Mouse (Mus musculus): ENCODE measurements around the gene Odf4. TPM values are rescaled to one million over a fixed set of nuclear protein-coding genes. Genes with fewer than 3 reads are reported as not detected.
A peak's percentile ranks its signal among the peaks of the same experiment; 100 is the strongest.
"Not testable (repeated sequence)": the region's sequence is repeated elsewhere in the genome, so short reads cannot be mapped to it uniquely, and the experiment has no call there.

The Odf4 gene
- 1 to 10 TPM; 1.1 to 2.2 (median 1.7) TPM for total RNA-seq (2022)

- DNase-seq (ENCODE audit: low spot score in 2 of 2): no peak
These were observed at the start of gene Odf4 for GRCm38 (mm10) chr11:68926981-68927380. Gene Odf4, minus strand, starts transcription at chr11:68927081.

DNA sequence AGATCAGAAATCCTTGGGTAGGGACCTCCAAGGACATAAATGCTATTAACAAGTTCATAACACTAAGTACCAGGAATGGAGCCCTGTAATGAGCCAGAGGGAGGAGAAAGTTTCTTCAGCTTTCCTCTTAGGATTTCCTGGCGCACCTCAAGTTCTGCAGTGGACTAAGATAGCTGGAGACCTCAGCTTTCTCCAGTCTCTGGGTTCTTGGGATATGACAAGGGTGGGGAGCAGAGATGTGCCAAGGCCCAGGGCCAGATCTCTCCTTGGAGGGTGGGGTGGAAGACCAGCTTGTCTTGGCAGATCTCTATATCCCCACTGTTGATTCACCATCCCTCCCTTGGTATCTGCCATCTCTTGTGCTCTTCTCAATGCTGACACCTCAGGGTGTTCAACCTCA, 48.7 kb upstream of the Odf4 start:
- no peak for DNase-seq (ENCODE audit: low spot score in 2 of 2)

- DNase-seq (ENCODE audit: low spot score in 2 of 2): no peak
These were observed 48.2 kb upstream of the Odf4 start, which contains the start of gene Rangrf for GRCm38 (mm10) chr11:68975085-68975484. Gene Rangrf, minus strand, starts transcription at chr11:68975185.

DNA sequence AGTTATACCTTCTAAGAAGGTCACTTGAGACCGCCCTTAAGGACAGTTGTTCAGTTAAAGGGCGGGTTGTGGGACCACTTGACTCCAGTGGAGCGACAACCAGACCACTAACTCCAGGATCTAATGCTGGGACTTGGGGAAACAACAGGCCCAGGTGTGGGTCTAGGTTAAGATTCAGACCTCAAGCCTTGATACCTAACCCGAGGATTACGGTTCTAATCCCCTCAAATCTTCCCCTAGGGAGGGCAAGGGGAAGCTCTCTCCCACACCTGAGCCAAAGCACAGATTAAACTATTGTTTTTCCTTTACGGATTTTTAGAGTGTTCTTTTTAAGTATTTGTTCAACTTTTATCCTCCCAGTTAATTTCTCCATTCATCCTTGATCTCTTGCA, 47.2 kb upstream of the Odf4 start:
- no peak for DNase-seq (ENCODE audit: low spot score in 2 of 2)

- DNase-seq (ENCODE audit: low spot score in 2 of 2): peak; percentile 75 to 80
These were observed 46.6 kb upstream of the Odf4 start for GRCm38 (mm10) chr11:68973250-68974058.

GRCm38 (mm10) chr11:68970232-68970631, 43.4 kb upstream of the Odf4 start:
- DNase-seq (ENCODE audit: low spot score in 2 of 2): no peak

- no peak for DNase-seq (ENCODE audit: low spot score in 2 of 2)
These were observed 41.9 kb upstream of the Odf4 start for GRCm38 (mm10) chr11:68968752-68969151.

DNA sequence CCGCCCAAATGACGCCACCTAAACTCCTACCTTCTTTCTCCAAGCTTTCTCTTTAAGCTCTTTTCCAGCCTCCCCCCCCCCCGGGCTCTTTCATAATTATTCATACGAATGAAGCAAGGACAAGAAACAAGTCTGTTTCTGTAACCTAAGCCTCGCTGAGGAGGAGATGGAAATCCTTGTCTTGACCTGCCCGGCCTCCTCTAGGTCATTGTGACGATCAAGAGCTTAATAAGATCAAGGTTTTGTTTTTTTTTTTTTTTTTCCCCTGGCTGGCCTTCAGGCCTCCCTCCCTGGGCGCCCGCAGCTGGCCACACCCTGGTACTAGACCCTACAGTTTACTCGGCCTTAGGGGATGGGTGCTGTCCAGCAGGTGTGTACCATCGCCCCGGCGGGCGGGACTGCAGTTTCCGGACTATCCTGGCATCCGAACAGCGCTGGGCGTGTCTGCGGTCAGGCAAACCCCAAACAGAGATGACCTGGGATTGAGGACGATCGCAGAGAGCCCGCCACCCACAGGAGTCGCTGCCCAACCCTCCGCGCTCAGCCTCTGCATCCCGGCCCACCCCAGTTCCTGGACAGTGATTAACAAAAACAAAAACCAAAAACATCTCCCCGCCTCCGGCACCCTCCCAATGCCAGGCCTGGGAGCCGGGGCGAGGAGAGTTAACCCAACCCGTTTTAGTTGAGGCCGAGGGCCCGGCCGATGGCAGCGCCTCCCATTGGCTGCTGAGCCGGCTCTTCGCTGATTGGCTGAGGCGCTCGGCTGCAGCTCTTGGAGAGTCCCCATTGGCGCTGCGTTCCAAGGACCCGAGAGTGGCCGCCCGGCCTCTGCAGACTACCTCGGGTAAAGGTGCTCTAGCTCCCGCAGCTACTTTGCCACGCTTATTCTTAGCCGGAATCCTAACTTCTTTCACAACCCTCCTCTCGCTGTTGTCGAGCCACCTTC, 40.7 kb upstream of the Odf4 start, which contains the start of gene Slc25a35:
Slc25a35 (plus strand) TSS at position 795 of the 946 bp plus-strand sequence.
- DNase-seq (ENCODE audit: low spot score in 2 of 2): peak; percentile 76 to 91

DNA sequence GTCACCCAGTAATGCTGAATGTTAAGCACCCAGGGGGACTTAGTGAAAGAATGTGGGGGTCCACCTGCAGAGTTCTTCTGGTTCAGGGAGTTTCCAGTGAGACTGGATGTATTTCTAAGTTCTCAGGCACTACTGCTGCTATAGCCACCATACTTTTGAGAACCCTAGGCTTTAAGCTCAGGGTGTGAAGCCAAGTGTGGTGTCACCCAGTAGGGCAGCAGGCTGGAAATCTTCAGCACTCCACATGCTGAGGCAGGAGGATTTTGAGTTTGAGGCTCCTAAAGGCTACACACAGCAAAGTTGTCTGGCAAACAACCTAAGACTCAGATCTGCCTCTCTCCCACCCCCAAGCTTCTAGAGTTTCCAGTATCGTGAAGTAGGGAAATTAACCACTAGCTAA, 39.7 kb upstream of the Odf4 start:
- no peak for DNase-seq (ENCODE audit: low spot score in 2 of 2)

DNA sequence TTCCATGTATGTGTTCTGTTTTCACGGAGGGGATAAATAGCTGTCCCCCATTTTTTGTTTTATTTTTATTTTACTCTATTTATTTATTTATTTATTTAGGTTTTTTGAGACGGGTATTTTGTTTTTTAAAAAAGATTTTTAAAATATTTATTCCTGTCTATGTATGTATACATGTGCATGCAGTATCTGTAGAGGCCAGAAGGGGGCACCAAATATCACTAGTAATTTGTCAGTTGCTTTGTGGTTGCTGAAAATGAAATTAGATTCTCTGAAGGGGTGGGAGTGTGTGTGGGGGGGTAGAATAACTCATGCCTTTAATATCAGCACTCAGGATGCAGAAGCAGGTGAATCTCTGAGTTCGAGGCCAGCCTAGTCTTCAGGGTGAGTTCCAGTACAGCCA, 39.0 kb upstream of the Odf4 start:
- no peak for DNase-seq (ENCODE audit: low spot score in 2 of 2)

- DNase-seq (ENCODE audit: low spot score in 2 of 2): no peak
These were observed 38.2 kb upstream of the Odf4 start for GRCm38 (mm10) chr11:68965050-68965449.

GRCm38 (mm10) chr11:68963405-68963804, 36.5 kb upstream of the Odf4 start:
- DNase-seq (ENCODE audit: low spot score in 2 of 2): no peak

DNA sequence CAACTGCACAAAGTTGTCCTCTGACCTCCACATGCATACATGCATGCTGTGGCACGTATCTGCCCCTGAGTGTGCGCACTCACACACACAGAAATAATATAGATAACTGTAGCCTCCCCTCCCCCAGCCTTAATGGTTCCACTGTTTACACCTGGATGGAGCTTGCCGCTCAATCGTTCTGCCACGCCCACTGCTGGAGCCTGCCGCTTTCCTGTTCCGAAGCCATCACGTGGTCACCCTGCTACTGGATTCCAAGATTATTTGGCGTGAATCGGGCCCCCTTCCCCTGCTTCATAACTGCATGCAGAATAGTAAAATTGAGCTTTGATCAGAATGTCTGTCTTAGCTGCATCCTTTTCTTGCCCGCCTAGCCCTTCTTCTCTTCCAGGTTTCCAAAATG, 35.3 kb upstream of the Odf4 start:
- DNase-seq (ENCODE audit: low spot score in 2 of 2): not testable (repeated sequence)

- DNase-seq (ENCODE audit: low spot score in 2 of 2): no peak
These were observed 34.7 kb upstream of the Odf4 start for GRCm38 (mm10) chr11:68961596-68961995.

- no peak for DNase-seq (ENCODE audit: low spot score in 2 of 2)
These were observed 31.1 kb upstream of the Odf4 start for GRCm38 (mm10) chr11:68957971-68958370.

- no peak for DNase-seq (ENCODE audit: low spot score in 2 of 2)
These were observed 30.4 kb upstream of the Odf4 start, which contains the start of gene Arhgef15 for GRCm38 (mm10) chr11:68957308-68957707. Gene Arhgef15, minus strand, starts transcription at chr11:68957480.

DNA sequence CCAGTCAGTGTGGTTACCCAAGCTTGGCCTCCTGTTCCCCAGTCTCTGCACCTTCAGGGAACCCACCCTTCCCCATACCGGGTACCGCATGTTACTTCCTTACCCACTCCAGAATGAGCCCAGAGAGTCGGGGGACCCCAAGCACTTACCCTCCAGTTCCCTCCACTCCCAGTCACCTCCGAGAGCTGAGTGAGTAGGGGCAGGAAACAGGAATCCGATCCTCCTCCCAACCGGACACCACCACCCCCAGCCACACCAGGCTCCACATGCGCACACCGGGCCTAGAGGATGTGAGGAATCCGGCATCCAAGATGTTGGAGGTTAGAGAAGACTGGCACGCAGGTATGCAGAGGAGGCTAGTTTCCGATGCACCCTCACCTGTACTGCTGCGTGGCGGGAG, 29.8 kb upstream of the Odf4 start:
- DNase-seq (ENCODE audit: low spot score in 2 of 2): no peak

- DNase-seq (ENCODE audit: low spot score in 2 of 2): no peak
These were observed 29.2 kb upstream of the Odf4 start for GRCm38 (mm10) chr11:68956107-68956506.

DNA sequence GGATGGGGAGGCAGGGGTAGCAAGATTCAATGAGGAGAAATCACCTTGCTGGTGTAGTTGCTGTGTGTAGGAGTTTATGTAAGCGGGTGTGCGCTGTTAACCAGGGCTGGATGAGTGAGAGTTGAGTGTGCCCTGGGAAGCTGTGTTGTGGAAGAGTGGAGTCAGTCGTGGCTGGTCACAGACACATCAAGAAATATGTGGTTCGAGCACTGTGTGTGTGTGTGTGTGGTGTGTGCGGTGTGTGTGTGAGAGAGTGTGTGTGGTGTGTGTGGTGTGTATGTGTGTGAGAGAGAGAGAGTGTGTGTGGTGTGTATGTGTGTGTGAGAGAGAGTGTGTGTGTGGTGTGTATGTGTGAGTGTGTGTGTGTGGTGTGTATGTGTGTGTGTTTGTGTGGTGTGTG, 28.6 kb upstream of the Odf4 start:
- no peak for DNase-seq (ENCODE audit: low spot score in 2 of 2)

GRCm38 (mm10) chr11:68954408-68954807, 27.5 kb upstream of the Odf4 start:
- no peak for DNase-seq (ENCODE audit: low spot score in 2 of 2)

DNA sequence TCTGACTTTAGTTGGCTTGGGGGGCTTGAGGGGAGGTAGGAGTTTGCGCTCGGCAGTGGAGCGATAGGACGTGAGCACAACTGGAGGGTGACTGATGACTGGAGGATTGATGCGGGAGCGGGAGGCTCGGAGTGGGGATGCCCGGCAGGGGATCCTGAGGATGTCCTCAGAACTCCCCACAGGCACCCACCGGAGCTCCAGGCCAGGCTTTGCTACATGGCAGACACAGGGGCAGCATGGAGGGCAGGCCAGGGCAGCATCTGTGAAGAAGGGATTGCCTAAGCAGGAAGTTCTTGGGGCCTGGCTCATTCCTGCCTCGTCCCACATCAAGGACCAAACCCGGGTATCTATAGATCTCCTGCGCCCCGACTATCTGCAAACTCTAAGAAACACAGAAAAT, 27.0 kb upstream of the Odf4 start:
- DNase-seq (ENCODE audit: low spot score in 2 of 2): no peak

- peak in 1 of 2 experiments; percentile 48 for DNase-seq (ENCODE audit: low spot score in 2 of 2)
These were observed 20.7 kb upstream of the Odf4 start for GRCm38 (mm10) chr11:68947542-68947993.
